9 mouse cellular contexts compared by ENCODE assay signal in genomic region chr2:72297716-72298082, GRCm38 (mm10). TPM values are rescaled to one million over a fixed set of nuclear protein-coding genes. Genes with fewer than 3 reads are reported as not detected.
DNase-seq lines count a peak whose midpoint lies in the region; ATAC-seq and TF ChIP-seq lines count a peak whose summit lies in the region.
"Had no signal": no experiment of that assay in that cellular context is flagged by ENCODE, and none has a peak within 500 bp of the region (broad histone marks: within the 10 kb centered on the region; RNA-seq: fewer than 3 reads in every experiment).

No protein-coding gene starts in this region.

- H3K27ac ChIP-seq in limb, embryonic 12.5 days = peak overlapping the region; percentile 2; the same call in 1 of the 2 replicates
- no peak overlapping the region for H3K27ac ChIP-seq in limb, embryonic 10.5 days
- peak overlapping the region; percentile 89 for H3K27ac ChIP-seq in gastrocnemius, adult 2 months
- H3K27ac ChIP-seq in midbrain, postnatal 0 days (ENCODE audit: low read depth, low read length) = no peak overlapping the region
- H3K27ac ChIP-seq: midbrain, embryonic 13.5 days had no signal

- H3K9ac ChIP-seq in limb, embryonic 12.5 days (replicated peaks) = no peak overlapping the region
- H3K9ac ChIP-seq in midbrain, postnatal 0 days (replicated peaks; ENCODE audit: low read length, poor library complexity, severe bottlenecking) = no peak overlapping the region
- H3K9ac ChIP-seq: midbrain, embryonic 13.5 days had no signal

- no peak for ATAC-seq in limb, embryonic 12.5 days (ENCODE audit: insufficient number of reproducible peaks, insufficient read depth, low FRiP score, low TSS enrichment, low read depth)
- ATAC-seq in midbrain, postnatal 0 days (ENCODE audit: low FRiP score) = no peak
- ATAC-seq: midbrain, embryonic 13.5 days had no signal

- DNase-seq in limb, embryonic 10.5 days (ENCODE audit: low spot score) = no peak
- DNase-seq in gastrocnemius, adult 2 months = peak; percentile 79
- peak; percentile 47 for DNase-seq in kidney, adult 18-20 months
- DNase-seq in lung, postnatal 4 days = peak; percentile 80 to 92
- DNase-seq in cerebellum, adult 8-10 months = no peak
- no peak for DNase-seq in cerebellum, adult 9-11 months
- DNase-seq in midbrain, postnatal 0 days (ENCODE audit: low spot score) = no peak

- H3K4me3 ChIP-seq in limb, embryonic 12.5 days (replicated peaks) = no peak overlapping the region
- H3K4me3 ChIP-seq in limb, embryonic 10.5 days = no peak overlapping the region
- H3K4me3 ChIP-seq in gastrocnemius, adult 2 months = peak overlapping the region; percentile 76
- no peak overlapping the region for H3K4me3 ChIP-seq in midbrain, postnatal 0 days (ENCODE audit: low read depth, low read length)
- H3K4me3 ChIP-seq: midbrain, embryonic 13.5 days had no signal

- intact Hi-C loops in gastrocnemius, adult 2 months (cut with DNase I) = loop anchor here (1.0 kb wide), 1 partner anchor 93 kb away; no protein-coding TSS in a partner anchor

- 65% methylated on average over 10 of the region's 10 CpGs for WGBS in limb, embryonic 12.5 days
- WGBS in limb, embryonic 10.5 days = 77% methylated on average over 10 of the region's 10 CpGs
- WGBS in midbrain, postnatal 0 days = 82% methylated on average over 10 of the region's 10 CpGs

- no peaks in the 10 kb centered on the region for H3K9me3 ChIP-seq in limb, embryonic 12.5 days
- no peaks in the 10 kb centered on the region for H3K9me3 ChIP-seq in limb, embryonic 10.5 days (replicated peaks)
- H3K9me3 ChIP-seq in midbrain, postnatal 0 days (ENCODE audit: low read length) = no peaks in the 10 kb centered on the region
- H3K9me3 ChIP-seq: midbrain, embryonic 13.5 days had no signal

- no peak for TF ChIP-seq CTCF in gastrocnemius, adult 2 months (IDR thresholded peaks at IDR 0.05)
- no peak for TF ChIP-seq CTCF in midbrain, postnatal 0 days (IDR thresholded peaks at IDR 0.05)

- H3K36me3 ChIP-seq in limb, embryonic 12.5 days = 0 out of 2 replicates have a peak, but pooled peaks cover 4% of the 10 kb centered on the region
- peaks cover 7% of the 10 kb centered on the region; the same call in 1 of the 2 replicates for H3K36me3 ChIP-seq in limb, embryonic 10.5 days
- H3K36me3 ChIP-seq in midbrain, postnatal 0 days (ENCODE audit: insufficient read depth, low read length) = no peaks in the 10 kb centered on the region
- H3K36me3 ChIP-seq: midbrain, embryonic 13.5 days had no signal

- H3K27me3 ChIP-seq in limb, embryonic 12.5 days = no peaks in the 10 kb centered on the region
- no peaks in the 10 kb centered on the region for H3K27me3 ChIP-seq in limb, embryonic 10.5 days (ENCODE audit: low read depth, poor library complexity, severe bottlenecking)
- H3K27me3 ChIP-seq in midbrain, postnatal 0 days (ENCODE audit: insufficient read depth, low read length) = no peaks in the 10 kb centered on the region
- H3K27me3 ChIP-seq: midbrain, embryonic 13.5 days had no signal

- no peak overlapping the region for H3K4me2 ChIP-seq in limb, embryonic 12.5 days
- H3K4me2 ChIP-seq in midbrain, postnatal 0 days (ENCODE audit: low read depth, low read length, poor library complexity, severe bottlenecking) = no peak overlapping the region
- H3K4me2 ChIP-seq: midbrain, embryonic 13.5 days had no signal

- peaks cover 13% of the 10 kb centered on the region for H3K4me1 ChIP-seq in limb, embryonic 12.5 days (replicated peaks)
- H3K4me1 ChIP-seq in limb, embryonic 10.5 days = peaks cover 11% of the 10 kb centered on the region
- no peaks in the 10 kb centered on the region for H3K4me1 ChIP-seq in midbrain, postnatal 0 days (ENCODE audit: insufficient read depth, low read length)
- H3K4me1 ChIP-seq: midbrain, embryonic 13.5 days had no signal

RNA-seq across cellular contexts. Expression of gene Map3k20, which starts 12.3 kb away (rescaled TPM):
- polyA plus RNA-seq in limb, embryonic 12.5 days (2016; fragmentation: Nextera tagmentation; extraction: Ambion mirVana) = 9.7 and 10.9 TPM in 2 replicates
- polyA plus RNA-seq in limb, embryonic 10.5 days (2016; fragmentation: Nextera tagmentation; extraction: Ambion mirVana) = 9.9 and 10.4 TPM in 2 replicates
- total RNA-seq in gastrocnemius, adult 2 months (2021) = 100 to 1,000 TPM; 338 to 407 TPM
- 8.0 and 8.5 TPM in 2 replicates for total RNA-seq in midbrain, postnatal 0 days (2014; rRNA removed)
- 3.4 and 3.6 TPM in 2 replicates for polyA plus RNA-seq in midbrain, postnatal 0 days (2015; fragmentation: Nextera tagmentation; extraction: Ambion mirVana)

Comparison
In these comparisons a context has a peak if more than half of its experiments do, and no peak if none do; other contexts are left out.
1. H3K27ac ChIP-seq: peak in limb, embryonic 12.5 days (single experiment) and gastrocnemius, adult 2 months (single experiment); none in limb, embryonic 10.5 days (single experiment) and midbrain, postnatal 0 days (single experiment).
2. DNase-seq: peak in gastrocnemius, adult 2 months (single experiment), kidney, adult 18-20 months (single experiment) and lung, postnatal 4 days (2 of 2); none in limb, embryonic 10.5 days (single experiment), cerebellum, adult 8-10 months (single experiment), cerebellum, adult 9-11 months (single experiment) and midbrain, postnatal 0 days (single experiment).